Mouse (Mus musculus): ENCODE measurements at regions not wholly inside any gene's neighbourhood (a gene's known extent, or its start where the extent isn't known, plus 50 kb on each side); places are given as distances from the start of the nearest gene placed in this dataset.

GRCm38 (mm10) chrX:21360771-21361667 lies 123.3 kb upstream of the Agtr2 start:
- H3K36me3 ChIP-seq (ENCODE audit: insufficient read depth): no peaks in the 10 kb centered on the region
- peak; percentile 99 for ATAC-seq

DNA sequence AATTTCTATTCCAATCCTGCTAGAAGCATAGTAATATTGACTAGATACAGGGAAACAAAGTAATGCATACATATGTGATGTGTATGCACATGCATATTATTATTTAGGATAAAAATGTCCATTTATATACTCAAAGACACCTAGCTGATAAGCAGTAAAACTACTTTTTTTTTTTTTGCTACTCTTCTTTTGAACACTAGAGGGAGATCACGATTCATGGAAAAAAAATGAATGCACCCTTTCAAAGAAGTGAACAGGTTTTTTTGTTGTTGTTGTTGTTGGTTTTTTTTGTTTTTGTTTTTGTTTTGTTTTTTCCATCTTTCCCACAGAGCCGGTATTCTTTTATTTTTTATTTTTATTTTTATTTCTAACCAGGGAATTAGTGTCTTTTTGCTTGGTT lies 99.1 kb upstream of the Agtr2 start:
- TF ChIP-seq CTCF (IDR thresholded peaks at IDR 0.05; ENCODE audit: low read depth): peak; percentile 54
- Histone ChIP-seq H3K4me2 (ENCODE audit: low read depth) (no peak overlapping the region), H3K9ac (no peak overlapping the region), H3K4me1 (ENCODE audit: insufficient read depth) (no peaks in the 10 kb centered on the region), H3K36me3 (ENCODE audit: insufficient read depth) (no peaks in the 10 kb centered on the region), H3K27ac (ENCODE audit: low read depth, low read length) (no peak overlapping the region), H3K27me3 (ENCODE audit: insufficient read depth, low read length) (no peaks in the 10 kb centered on the region), H3K9me3 (ENCODE audit: low read length) (no peaks in the 10 kb centered on the region), H3K4me3 (ENCODE audit: low read depth, low read length) (no peak overlapping the region)
- DNase-seq: peak; percentile 9
- ATAC-seq: no peak
- whole genome bisulfite sequencing: 13% methylated on average over 2 of the region's 2 CpGs

More at GRCm38 (mm10) chrX:21360771-21361667, 123.3 kb upstream of the Agtr2 start:
- H3K4me1 ChIP-seq (ENCODE audit: insufficient read depth): no peaks in the 10 kb centered on the region
- H3K9me3 ChIP-seq (ENCODE audit: low read length): no peaks in the 10 kb centered on the region
- peak overlapping the region; percentile 87 for H3K27ac ChIP-seq (ENCODE audit: low read depth, low read length)
- H3K27me3 ChIP-seq (ENCODE audit: insufficient read depth, low read length): no peaks in the 10 kb centered on the region
- peak overlapping the region; percentile 61 for H3K4me2 ChIP-seq (ENCODE audit: low read depth)
- peak overlapping the region; percentile 40 for H3K4me3 ChIP-seq (ENCODE audit: low read depth, low read length)
- 33% methylated on average over 43 of the region's 43 CpGs for WGBS
- peak; percentile 86 for DNase-seq
- peak overlapping the region; percentile 65 for H3K9ac ChIP-seq
- TF ChIP-seq CTCF (IDR thresholded peaks at IDR 0.05; ENCODE audit: low read depth): no peak

DNA sequence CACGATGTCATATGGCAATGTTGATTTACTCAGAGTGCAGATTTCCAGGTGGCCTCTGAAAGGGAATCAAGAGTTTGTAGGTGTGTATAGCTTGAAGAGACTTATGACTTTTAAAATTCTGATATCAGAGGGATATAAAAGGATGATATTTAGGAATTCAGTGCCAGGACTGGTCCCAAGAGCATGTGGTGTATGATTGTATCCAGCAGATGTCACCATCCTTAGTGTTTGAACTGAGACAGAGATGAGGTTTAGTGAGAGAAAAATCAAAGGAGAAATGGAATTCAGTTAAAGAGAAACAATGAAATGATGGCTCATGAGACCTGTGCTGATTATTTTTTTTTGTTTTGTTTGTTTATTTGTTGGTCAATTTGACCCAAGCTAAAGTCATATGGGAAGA lies 94.4 kb upstream of the Agtr2 start:
- Histone ChIP-seq H3K36me3 (ENCODE audit: insufficient read depth) (no peaks in the 10 kb centered on the region), H3K27ac (ENCODE audit: low read depth, low read length) (no peak overlapping the region), H3K9ac (no peak overlapping the region), H3K27me3 (ENCODE audit: insufficient read depth, low read length) (no peaks in the 10 kb centered on the region), H3K4me3 (ENCODE audit: low read depth, low read length) (no peak overlapping the region), H3K4me1 (ENCODE audit: insufficient read depth) (no peaks in the 10 kb centered on the region), H3K4me2 (ENCODE audit: low read depth) (no peak overlapping the region), H3K9me3 (ENCODE audit: low read length) (no peaks in the 10 kb centered on the region)
- 82% methylated on average over 1 of the region's 1 CpGs for WGBS
- DNase-seq (no peak), ATAC-seq (no peak)
- TF ChIP-seq CTCF (IDR thresholded peaks at IDR 0.05; ENCODE audit: low read depth): no peak

GRCm38 (mm10) chrX:21393212-21393611 lies 91.1 kb upstream of the Agtr2 start:
- no peak overlapping the region for H3K4me3 ChIP-seq (ENCODE audit: low read depth, low read length)
- no peaks in the 10 kb centered on the region for H3K9me3 ChIP-seq (ENCODE audit: low read length)
- no peaks in the 10 kb centered on the region for H3K4me1 ChIP-seq (ENCODE audit: insufficient read depth)
- no peak overlapping the region for H3K27ac ChIP-seq (ENCODE audit: low read depth, low read length)
- ATAC-seq: no peak
- H3K36me3 ChIP-seq (ENCODE audit: insufficient read depth): no peaks in the 10 kb centered on the region
- DNase-seq: no peak
- H3K27me3 ChIP-seq (ENCODE audit: insufficient read depth, low read length): no peaks in the 10 kb centered on the region
- no peak overlapping the region for H3K4me2 ChIP-seq (ENCODE audit: low read depth)
- H3K9ac ChIP-seq: no peak overlapping the region
- no peak for TF ChIP-seq CTCF (IDR thresholded peaks at IDR 0.05; ENCODE audit: low read depth)
- 72% methylated on average over 9 of the region's 10 CpGs for WGBS

GRCm38 (mm10) chrX:21424797-21425196 lies 59.5 kb upstream of the Agtr2 start:
- Histone ChIP-seq H3K27me3 (ENCODE audit: insufficient read depth, low read length) (no peaks in the 10 kb centered on the region), H3K27ac (ENCODE audit: low read depth, low read length) (no peak overlapping the region), H3K4me1 (ENCODE audit: insufficient read depth) (no peaks in the 10 kb centered on the region), H3K4me3 (ENCODE audit: low read depth, low read length) (no peak overlapping the region), H3K9ac (no peak overlapping the region), H3K9me3 (ENCODE audit: low read length) (no peaks in the 10 kb centered on the region), H3K4me2 (ENCODE audit: low read depth) (no peak overlapping the region), H3K36me3 (ENCODE audit: insufficient read depth) (no peaks in the 10 kb centered on the region)
- ATAC-seq (no peak), DNase-seq (no peak)
- TF ChIP-seq CTCF (IDR thresholded peaks at IDR 0.05; ENCODE audit: low read depth): peak; percentile 25; the same call in 1 of the 2 replicates
- WGBS: 57% methylated on average over 4 of the region's 4 CpGs

DNA sequence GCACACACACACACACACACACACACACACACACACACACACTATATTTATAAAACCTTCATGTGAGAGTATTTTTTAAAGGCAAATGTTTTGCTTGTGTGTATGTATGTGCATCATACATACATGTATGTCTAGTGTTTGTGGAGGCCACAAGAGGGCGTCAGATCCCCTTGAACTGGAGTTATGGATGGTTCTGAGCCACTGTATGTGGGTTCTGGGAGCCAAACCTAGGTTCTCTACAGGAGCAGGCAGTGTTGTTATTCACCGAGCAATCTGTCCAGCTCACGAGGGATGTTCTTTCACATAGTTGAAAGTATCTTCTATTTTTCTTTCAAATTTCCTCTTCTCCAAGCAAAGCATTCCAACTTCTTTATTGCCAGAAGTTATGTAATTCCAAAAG lies 56.3 kb upstream of the Agtr2 start:
- H3K27ac ChIP-seq (ENCODE audit: low read depth, low read length): no peak overlapping the region
- no peak for ATAC-seq
- no peaks in the 10 kb centered on the region for H3K4me1 ChIP-seq (ENCODE audit: insufficient read depth)
- no peaks in the 10 kb centered on the region for H3K36me3 ChIP-seq (ENCODE audit: insufficient read depth)
- no peak for DNase-seq
- H3K9me3 ChIP-seq (ENCODE audit: low read length): no peaks in the 10 kb centered on the region
- H3K4me3 ChIP-seq (ENCODE audit: low read depth, low read length): no peak overlapping the region
- H3K9ac ChIP-seq: no peak overlapping the region
- no peaks in the 10 kb centered on the region for H3K27me3 ChIP-seq (ENCODE audit: insufficient read depth, low read length)
- no peak for TF ChIP-seq CTCF (IDR thresholded peaks at IDR 0.05; ENCODE audit: low read depth)
- 67% methylated on average over 3 of the region's 3 CpGs for WGBS
- no peak overlapping the region for H3K4me2 ChIP-seq (ENCODE audit: low read depth)

- Histone ChIP-seq H3K9me3 (ENCODE audit: low read length) (no peaks in the 10 kb centered on the region), H3K36me3 (ENCODE audit: insufficient read depth) (no peaks in the 10 kb centered on the region), H3K27me3 (ENCODE audit: insufficient read depth, low read length) (no peaks in the 10 kb centered on the region), H3K27ac (ENCODE audit: low read depth, low read length) (no peak overlapping the region), H3K4me2 (ENCODE audit: low read depth) (no peak overlapping the region), H3K4me3 (ENCODE audit: low read depth, low read length) (no peak overlapping the region), H3K9ac (no peak overlapping the region), H3K4me1 (ENCODE audit: insufficient read depth) (no peaks in the 10 kb centered on the region)
- no peak for TF ChIP-seq CTCF (IDR thresholded peaks at IDR 0.05; ENCODE audit: low read depth)
- ATAC-seq (no peak), DNase-seq (no peak)
Measured at GRCm38 (mm10) chrX:21433501-21433900, 50.8 kb upstream of the Agtr2 start.

Measured in forebrain, postnatal 0 days (tissue).